Mouse (Mus musculus) ovary, postnatal 10 days (tissue): ENCODE data around the gene Fam124b.

Experiments
- DNase-seq: peaks from one replicate; pipeline ENCODE4 v3.0.0; 2022; ENCODE audit warnings: low spot score

Fam124b gene

DNA sequence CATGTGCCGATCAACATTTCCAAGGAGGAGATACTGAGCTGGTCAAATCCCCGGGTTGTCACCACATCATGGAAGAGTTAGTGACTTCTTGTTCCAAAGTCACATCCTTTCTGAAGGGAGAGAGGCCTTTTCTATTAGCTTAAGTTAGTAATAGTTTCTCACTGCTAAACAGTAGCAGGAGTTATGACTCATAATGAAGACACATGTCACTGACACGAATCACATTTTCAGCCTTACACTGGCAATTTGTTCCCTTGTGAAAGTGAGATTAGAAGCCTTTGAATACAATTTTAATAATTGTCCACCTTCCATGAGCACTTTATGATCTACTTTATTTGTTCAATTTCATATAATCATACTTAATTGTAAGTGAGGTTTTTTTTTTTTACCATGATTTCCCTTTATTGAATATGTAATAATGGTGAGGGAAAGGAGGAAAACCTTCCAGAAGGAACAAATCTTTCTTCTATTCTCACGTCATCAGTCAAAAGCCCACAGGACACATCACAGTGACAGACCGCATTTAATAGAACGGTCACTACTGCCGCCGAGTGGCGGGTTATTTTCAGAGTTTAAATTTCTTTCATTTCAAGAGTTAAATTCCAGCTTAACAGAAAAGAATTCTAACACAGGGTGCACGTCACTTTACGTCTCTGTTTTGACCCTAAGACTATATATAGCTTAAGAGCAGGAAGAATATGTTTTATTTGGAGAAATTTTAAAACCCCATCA is 40.5 kb downstream of the Fam124b start:
- no peak for DNase-seq

DNA sequence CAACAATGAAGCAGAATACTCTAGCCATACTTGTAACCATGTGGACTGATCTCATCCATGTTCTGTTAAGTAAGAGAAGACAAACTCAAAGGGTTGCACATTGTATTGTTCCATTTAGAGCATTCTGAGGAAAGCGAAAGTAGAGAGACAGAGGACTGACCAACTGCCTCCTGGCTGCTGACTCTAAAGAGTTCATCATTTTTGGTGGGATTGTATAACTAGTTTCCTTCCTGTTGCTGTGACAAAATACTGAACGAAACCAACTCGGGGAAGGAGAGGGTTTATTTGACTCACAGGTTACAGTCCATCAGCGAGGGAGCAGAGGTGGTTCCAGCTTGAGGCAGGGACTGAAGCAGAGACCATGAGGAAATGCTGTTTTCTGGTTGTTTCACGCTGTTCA is 50.6 kb downstream of the Fam124b start:
- no peak for DNase-seq

DNA sequence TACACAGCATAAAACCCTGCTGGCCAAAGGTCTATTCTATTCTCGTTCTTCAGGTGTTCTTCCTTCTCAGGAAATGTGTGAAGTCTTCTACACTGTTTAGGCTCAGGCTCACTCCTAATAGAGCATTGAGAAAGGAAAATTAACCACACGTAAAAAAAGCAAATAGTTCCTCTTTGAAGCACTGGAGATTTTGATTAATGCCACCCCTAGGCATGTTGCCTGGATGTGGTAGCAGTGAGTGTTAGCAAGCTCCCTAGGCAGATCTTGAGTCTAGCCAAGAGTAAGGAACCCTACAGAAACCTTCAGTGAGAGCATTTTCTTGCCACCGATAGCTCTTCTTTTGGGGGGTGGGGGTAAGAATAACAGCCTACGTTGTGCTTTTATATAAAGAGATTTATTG is 51.7 kb downstream of the Fam124b start:
- DNase-seq, result no peak

DNA sequence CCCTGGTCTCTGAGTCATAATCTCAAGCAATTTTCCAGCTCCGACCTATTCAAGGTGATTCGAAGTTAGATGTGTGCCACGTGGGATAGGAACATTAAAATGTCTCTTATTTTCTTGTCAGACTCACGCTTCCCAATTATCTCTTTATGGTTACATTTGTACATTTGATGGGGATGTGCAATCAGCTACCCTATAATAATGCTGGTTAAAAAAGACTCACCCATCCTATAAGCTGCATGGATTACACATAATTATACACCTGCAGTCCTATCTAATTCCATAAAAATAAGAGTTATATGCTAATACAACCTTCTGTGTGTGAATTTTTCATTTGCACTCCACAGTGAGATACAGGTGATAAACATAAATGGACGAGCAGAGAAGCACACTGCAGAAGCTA is 52.9 kb downstream of the Fam124b start:
- no peak for DNase-seq

DNA sequence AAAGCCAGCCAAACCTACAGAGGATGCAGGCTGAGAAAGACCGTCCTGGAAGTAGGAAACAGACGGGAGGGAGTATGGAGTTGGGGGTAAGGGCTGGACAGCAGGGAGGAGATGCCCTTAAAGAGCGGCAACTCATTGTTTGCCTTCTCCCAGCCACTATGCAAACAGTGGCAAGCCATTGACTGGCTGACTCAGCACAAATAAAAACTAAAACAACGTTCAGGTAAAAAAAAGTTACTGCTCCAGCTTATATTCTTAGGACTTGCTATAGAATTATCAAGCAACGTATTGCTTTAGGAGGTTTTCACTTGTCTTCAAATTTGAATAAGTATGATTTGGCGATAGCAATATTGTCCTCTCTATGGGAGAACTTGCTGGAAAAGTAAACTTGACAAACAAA is 55.3 kb downstream of the Fam124b start:
- DNase-seq, result no peak

DNA sequence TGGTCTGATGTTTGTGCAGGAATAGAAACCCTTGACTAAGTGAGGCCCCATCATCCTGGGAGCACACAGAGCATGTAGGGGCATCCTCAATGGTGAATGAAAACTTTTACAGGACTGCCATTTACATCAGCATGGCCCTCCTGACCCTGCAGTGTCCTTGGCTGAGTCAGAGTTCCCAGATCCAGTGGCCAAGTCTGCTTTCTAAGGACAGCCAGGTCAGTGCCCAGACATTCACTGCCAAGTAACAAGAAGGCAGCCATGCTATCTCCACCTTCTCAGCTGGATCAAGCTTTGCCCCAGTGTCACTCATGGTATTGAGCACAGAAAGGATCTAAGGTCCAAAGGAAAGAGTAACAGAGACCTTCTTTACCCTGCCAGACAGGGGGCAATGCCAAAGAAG is 58.7 kb downstream of the Fam124b start:
- no peak for DNase-seq

DNA sequence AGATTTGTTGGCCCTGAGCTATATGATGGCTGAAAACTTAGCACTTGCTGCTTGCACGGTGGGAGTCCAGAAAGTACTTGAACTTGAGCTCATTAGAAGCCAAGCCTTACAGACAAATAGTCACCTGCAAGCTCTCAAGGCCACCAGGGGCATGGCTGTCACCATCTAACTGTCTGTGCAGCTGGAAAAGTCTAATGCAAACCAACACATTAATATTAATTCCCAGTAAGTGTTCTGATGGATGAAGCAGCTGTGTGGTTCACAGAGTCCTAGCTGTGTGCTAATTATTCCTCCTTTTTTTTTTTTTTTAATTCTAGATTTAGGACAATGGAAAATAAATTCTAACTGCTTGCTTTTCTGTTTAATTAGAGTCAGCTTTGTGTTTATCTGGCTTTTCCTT is 63.4 kb downstream of the Fam124b start:
- no peak for DNase-seq

DNA sequence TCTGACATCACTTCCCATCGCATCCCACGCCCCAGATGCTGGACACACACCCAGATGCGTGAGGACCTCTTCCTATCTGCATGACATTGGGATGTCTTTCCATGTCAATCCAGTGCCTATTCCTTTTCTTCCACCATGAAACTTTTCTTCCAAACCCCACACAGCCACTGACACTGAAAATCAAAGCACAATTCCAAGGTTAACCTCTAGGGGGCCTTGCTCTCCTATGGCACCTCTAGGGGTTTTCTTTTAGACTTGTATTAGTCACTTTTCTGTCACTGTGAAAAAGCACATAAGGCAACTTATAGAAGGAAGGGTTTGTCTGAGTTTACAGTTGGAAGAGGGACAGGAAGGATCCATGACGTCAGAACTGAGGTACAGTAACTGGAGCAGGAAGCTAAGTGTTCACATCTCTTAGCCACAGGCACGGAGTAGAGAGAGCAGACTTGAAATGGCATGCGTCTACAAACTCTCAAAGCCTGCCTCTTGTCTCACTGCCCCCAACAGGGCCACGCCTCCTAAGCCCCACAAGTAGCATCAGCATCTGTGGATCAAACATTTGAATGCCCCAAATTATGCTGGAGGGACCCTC is 65.1 kb downstream of the Fam124b start:
- DNase-seq, result no peak

DNA sequence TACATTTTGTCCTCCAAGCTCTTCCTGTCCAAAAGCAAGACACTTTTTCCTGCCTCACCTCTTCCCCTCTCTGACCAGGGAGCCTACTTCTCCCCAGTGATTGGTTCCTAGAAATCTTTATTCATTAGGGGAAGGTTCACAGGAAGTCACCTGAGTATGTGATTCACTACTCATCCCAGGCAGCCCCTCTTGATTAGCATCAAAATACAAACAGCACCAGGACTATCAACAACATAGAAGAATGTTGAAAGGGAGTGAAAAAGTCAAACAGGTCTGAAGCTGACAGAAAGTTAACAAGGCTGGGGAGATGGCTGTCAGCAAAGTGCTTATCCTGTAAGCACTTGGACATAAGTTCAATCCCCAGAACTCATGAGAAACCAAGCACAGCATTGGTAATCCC is 67.6 kb downstream of the Fam124b start:
- no peak for DNase-seq
